Mouse (Mus musculus) adrenal gland, postnatal 4 days (tissue): ENCODE results near the gene Mybbp1a. TPM values are rescaled to one million over a fixed set of nuclear protein-coding genes. Genes with fewer than 3 reads are reported as not detected.

Experiments
- total RNA-seq, 2 experiments: library from RNA; stranded (reverse); gene quantifications; 2 replicates each; pipeline ENCODE4 v1.2.3; 2021

The Mybbp1a gene
- total RNA-seq, 2 experiments from 2014 or later, result 118 to 119 TPM

Other genes starting within 250 kb of the Mybbp1a start
- 1 to 10 TPM; 1.3 to 1.7 TPM for gene Gm43951, start 234.5 kb upstream of the Mybbp1a start, total RNA-seq
- gene 4933427D14Rik, start 233.9 kb upstream of the Mybbp1a start, total RNA-seq, result 10 to 100 TPM; 10.2 to 13.8 TPM
- 10 to 100 TPM; 68.2 to 71.9 TPM for gene Txndc17, start 233.8 kb upstream of the Mybbp1a start, total RNA-seq
- 10 to 100 TPM; 14.8 to 15.0 TPM for gene Med31, start 225.8 kb upstream of the Mybbp1a start, total RNA-seq
- under 1 TPM; 0.25 to 0.51 TPM for gene Slc13a5, start 174.1 kb upstream of the Mybbp1a start, total RNA-seq
- gene Xaf1, start 139.7 kb upstream of the Mybbp1a start, total RNA-seq, result 10 to 100 TPM; 19.5 to 23.8 TPM
- not detected for gene Fbxo39, start 126.9 kb upstream of the Mybbp1a start, total RNA-seq
- under 1 TPM; 0.51 to 0.62 TPM for gene Tekt1, start 78.9 kb upstream of the Mybbp1a start, total RNA-seq
- 10 to 100 TPM; 11.4 to 24.2 TPM for gene Smtnl2, start 29.6 kb upstream of the Mybbp1a start, total RNA-seq
- 1 to 10 TPM; 3.8 to 4.7 TPM for gene Ggt6, start 5.8 kb upstream of the Mybbp1a start, total RNA-seq
- 1 to 10 TPM; 8.9 to 9.6 TPM for gene Spns2, start 48.5 kb downstream of the Mybbp1a start, total RNA-seq
- gene Spns3, start 109.2 kb downstream of the Mybbp1a start, total RNA-seq, result under 1 TPM; 0.45 to 0.50 TPM
- gene Ube2g1, start 165.9 kb downstream of the Mybbp1a start, total RNA-seq, result 10 to 100 TPM; 47.0 to 48.1 TPM
- gene Ankfy1, start 248.7 kb downstream of the Mybbp1a start, total RNA-seq, result 10 to 100 TPM; 48.7 to 55.8 TPM